Mouse (Mus musculus): ENCODE data around the gene Stk11. TPM values are rescaled to one million over a fixed set of nuclear protein-coding genes. Genes with fewer than 3 reads are reported as not detected.

Gene Stk11
- total RNA-seq (2014; rRNA removed) (71.5 and 75.0 TPM in 2 replicates), polyA plus RNA-seq (2012; rRNA removed) (96.8 and 110 TPM in 2 replicates)

DNA sequence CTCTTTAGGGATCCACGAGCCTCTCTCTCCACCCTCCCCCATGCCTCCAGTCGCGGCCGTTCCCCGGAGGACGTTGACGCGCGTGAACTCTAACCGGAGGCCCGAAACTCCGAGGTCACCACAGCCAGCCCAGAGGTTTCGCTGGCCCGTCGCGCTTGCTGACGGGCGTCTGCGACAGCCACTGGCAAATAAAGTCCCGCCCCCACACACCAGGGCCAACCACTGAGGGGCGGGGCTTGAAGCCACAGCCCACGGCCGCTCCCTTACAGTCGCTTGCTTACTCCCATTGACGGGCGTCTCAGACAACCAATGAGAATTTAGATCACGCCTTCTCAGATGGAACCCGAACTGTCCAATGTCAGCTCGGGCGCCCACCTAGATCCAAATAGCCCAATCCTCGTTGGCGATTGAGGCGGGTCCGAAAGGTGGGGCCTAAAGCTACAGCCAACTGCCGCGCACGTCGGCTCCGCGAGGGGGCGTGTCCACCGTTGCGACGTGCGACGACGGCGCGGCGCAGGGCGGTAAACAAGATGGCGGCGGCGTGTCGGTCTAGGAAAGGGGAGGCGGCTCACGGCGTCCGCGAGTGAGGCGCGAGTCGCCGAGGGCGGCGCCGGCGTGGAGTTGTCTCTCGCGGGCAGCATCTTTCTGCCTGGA is at the start of gene Stk11:
Gene Stk11 (plus strand): TSS at position 514 of the 654 bp plus-strand sequence.
- Histone ChIP-seq H3K4me3 (ENCODE audit: insufficient read depth, low read depth, low read length) (peak within 1 kb of the TSS; percentile 73), H3K4me1 (ENCODE audit: control insufficient read depth, insufficient read depth, low read length) (peaks cover 21% of the 10 kb centered on the region), H3K27ac (replicated peaks; ENCODE audit: insufficient read depth, low read depth, low read length) (peak within 1 kb of the TSS; percentile 93), H3K36me3 (ENCODE audit: control insufficient read depth, insufficient read depth, low read length) (no peaks in the 10 kb centered on the region), H3K9ac (ENCODE audit: low read depth, low read length) (peak within 1 kb of the TSS; percentile 95), H3K79me2 (ENCODE audit: control insufficient read depth, insufficient read depth, low read length) (peaks cover 41% of the 10 kb centered on the region), H3K27me3 (ENCODE audit: control insufficient read depth, insufficient read depth, low read length) (no peaks in the 10 kb centered on the region)
- WGBS: under 1% methylated on average over 69 of the region's 70 CpGs
- DNase-seq (ENCODE audit: extremely low read depth, low read depth, low spot score): peak; percentile 99
- TF ChIP-seq CTCF (IDR thresholded peaks at IDR 0.05; ENCODE audit: low read depth, low read length) (no peak), POLR2A (IDR thresholded peaks at IDR 0.05; ENCODE audit: extremely low read depth, insufficient read depth, low read length) (peak; percentile 86)

DNA sequence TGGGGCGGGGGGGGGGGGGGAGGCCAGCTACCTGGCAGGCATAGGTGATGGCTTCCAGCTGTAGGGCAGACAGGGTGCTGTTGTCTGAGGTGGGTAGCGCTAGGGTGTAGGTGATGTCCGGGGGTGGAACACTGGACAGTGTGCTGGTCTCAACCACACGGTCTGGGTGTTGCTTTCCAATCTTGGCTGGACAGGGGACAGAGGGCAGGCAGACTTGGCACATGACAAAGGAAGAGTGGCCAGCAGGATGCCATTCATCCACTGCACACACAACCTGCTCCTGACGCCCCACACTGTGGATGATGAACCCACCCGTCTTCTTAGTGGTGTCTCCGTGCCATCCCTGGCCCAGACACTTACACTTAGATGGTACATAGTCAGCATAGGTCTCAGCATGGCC is 46.4 kb upstream of the Stk11 start:
- H3K27ac ChIP-seq (replicated peaks; ENCODE audit: insufficient read depth, low read depth, low read length): no peak overlapping the region
- no peaks in the 10 kb centered on the region; the same call in 1 of the 2 replicates for H3K36me3 ChIP-seq (ENCODE audit: control insufficient read depth, insufficient read depth, low read length)
- H3K9ac ChIP-seq (ENCODE audit: low read depth, low read length): no peak overlapping the region
- 32% methylated on average over 6 of the region's 7 CpGs for WGBS
- H3K79me2 ChIP-seq (ENCODE audit: control insufficient read depth, insufficient read depth, low read length): no peaks in the 10 kb centered on the region; the same call in 1 of the 2 replicates
- peak; percentile 73 for DNase-seq (ENCODE audit: extremely low read depth, low read depth, low spot score)
- H3K27me3 ChIP-seq (ENCODE audit: control insufficient read depth, insufficient read depth, low read length): no peaks in the 10 kb centered on the region
- H3K4me1 ChIP-seq (ENCODE audit: control insufficient read depth, insufficient read depth, low read length): peaks cover 44% of the 10 kb centered on the region
- TF ChIP-seq CTCF (IDR thresholded peaks at IDR 0.05; ENCODE audit: low read depth, low read length) (no peak), POLR2A (IDR thresholded peaks at IDR 0.05; ENCODE audit: extremely low read depth, insufficient read depth, low read length) (no peak)
- H3K4me3 ChIP-seq (ENCODE audit: insufficient read depth, low read depth, low read length): no peak overlapping the region

DNA sequence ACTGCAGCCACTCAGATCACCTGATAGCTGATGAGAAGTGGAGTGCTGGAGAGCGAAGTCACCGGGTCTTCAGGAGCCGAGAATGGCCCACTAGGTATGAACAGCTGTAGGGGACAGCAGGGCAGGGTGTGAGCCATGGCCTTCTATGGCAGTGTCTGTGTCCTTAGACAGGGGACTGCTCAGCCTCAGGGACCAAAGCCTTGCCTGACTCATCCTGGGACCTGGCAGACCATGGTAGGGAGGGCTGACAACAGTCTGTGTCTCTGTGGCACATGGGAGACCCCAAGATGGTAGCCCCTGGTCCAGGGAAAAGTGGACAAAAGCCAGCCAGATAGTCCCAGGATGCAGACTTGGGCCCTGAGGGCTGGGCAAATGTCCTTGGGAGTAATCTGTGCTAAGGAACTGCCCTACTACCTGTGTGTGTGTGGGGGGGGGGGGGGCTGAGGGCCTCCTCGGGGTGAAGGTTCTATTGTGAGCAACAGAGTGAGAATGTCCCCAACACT is 45.6 kb upstream of the Stk11 start:
- H3K79me2 ChIP-seq (ENCODE audit: control insufficient read depth, insufficient read depth, low read length): peaks cover 3% of the 10 kb centered on the region; the same call in 1 of the 2 replicates
- WGBS: 83% methylated on average over 4 of the region's 4 CpGs
- no peaks in the 10 kb centered on the region for H3K36me3 ChIP-seq (ENCODE audit: control insufficient read depth, insufficient read depth, low read length)
- no peaks in the 10 kb centered on the region for H3K27me3 ChIP-seq (ENCODE audit: control insufficient read depth, insufficient read depth, low read length)
- peaks cover 44% of the 10 kb centered on the region for H3K4me1 ChIP-seq (ENCODE audit: control insufficient read depth, insufficient read depth, low read length)
- no peak overlapping the region for H3K27ac ChIP-seq (replicated peaks; ENCODE audit: insufficient read depth, low read depth, low read length)
- no peak overlapping the region for H3K4me3 ChIP-seq (ENCODE audit: insufficient read depth, low read depth, low read length)
- no peak for DNase-seq (ENCODE audit: extremely low read depth, low read depth, low spot score)
- TF ChIP-seq POLR2A (IDR thresholded peaks at IDR 0.05; ENCODE audit: extremely low read depth, insufficient read depth, low read length) (no peak), CTCF (IDR thresholded peaks at IDR 0.05; ENCODE audit: low read depth, low read length) (no peak)
- no peak overlapping the region for H3K9ac ChIP-seq (ENCODE audit: low read depth, low read length)

DNA sequence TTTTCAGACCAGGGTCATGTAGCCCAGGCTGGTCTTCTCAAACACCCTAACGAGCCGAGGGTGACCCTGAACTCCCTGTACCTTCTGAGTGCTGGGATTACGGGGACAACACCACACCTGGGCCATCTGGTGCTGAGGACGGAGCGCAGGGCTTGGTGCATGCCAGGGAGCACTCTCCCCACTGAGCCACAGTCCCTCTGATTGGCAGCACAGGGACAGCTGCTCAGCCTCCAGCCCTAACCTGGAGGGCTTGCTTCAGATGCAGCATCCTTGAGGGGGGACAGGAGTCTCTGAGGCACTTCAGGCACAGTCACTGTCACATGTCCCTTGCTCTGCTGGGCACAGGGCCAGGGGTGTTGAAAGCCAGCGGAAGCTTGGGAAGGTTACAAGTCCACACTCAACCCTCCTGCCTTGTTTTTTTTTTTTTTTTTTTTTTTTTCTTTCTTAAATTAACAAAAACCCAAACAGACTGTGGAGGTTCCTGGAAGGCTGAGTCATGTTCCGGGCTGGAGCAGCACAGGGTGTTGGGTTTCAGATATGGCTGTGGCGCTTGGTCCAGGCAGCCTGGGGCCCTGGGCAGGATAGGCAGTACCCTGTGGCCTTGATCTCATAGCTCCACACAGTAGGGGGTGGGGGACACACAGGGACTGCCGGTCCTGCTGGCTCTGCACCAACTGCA is 44.6 kb upstream of the Stk11 start:
- H3K79me2 ChIP-seq (ENCODE audit: control insufficient read depth, insufficient read depth, low read length): peaks cover 3% of the 10 kb centered on the region; the same call in 1 of the 2 replicates
- 0 out of 2 replicates have a peak, but pooled peaks have one; percentile 3 for TF ChIP-seq CTCF (IDR thresholded peaks at IDR 0.05; ENCODE audit: low read depth, low read length)
- TF ChIP-seq POLR2A (IDR thresholded peaks at IDR 0.05; ENCODE audit: extremely low read depth, insufficient read depth, low read length): no peak
- peak overlapping the region; percentile 84 for H3K27ac ChIP-seq (replicated peaks; ENCODE audit: insufficient read depth, low read depth, low read length)
- 10% methylated on average over 9 of the region's 9 CpGs for WGBS
- peaks cover 44% of the 10 kb centered on the region for H3K4me1 ChIP-seq (ENCODE audit: control insufficient read depth, insufficient read depth, low read length)
- peak overlapping the region; percentile 44 for H3K9ac ChIP-seq (ENCODE audit: low read depth, low read length)
- no peaks in the 10 kb centered on the region for H3K27me3 ChIP-seq (ENCODE audit: control insufficient read depth, insufficient read depth, low read length)
- H3K36me3 ChIP-seq (ENCODE audit: control insufficient read depth, insufficient read depth, low read length): no peaks in the 10 kb centered on the region
- H3K4me3 ChIP-seq (ENCODE audit: insufficient read depth, low read depth, low read length): no peak overlapping the region
- DNase-seq (ENCODE audit: extremely low read depth, low read depth, low spot score): peak; percentile 95

DNA sequence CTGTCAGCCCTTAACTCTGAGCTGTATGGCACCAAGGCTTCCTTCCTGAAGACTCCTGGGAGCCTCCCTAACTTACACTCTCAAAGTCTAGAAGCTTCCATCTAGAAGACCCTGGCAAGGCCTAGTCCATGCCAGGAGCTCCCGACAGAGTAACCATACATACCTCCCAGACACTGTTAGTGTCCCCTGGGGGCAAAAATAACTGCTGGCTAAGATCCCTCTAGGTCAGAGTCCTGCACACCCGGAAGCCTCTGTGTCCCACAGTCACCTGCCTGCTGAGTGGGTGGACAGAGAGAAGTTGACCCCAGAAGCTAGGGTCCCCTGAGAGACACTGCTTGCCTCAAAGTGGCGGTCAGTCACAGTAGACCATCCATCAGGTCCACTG is 44.1 kb upstream of the Stk11 start:
- H3K27ac ChIP-seq (replicated peaks; ENCODE audit: insufficient read depth, low read depth, low read length): peak overlapping the region; percentile 84
- H3K4me3 ChIP-seq (ENCODE audit: insufficient read depth, low read depth, low read length): no peak overlapping the region
- peak overlapping the region; percentile 44 for H3K9ac ChIP-seq (ENCODE audit: low read depth, low read length)
- no peaks in the 10 kb centered on the region for H3K27me3 ChIP-seq (ENCODE audit: control insufficient read depth, insufficient read depth, low read length)
- no peak for DNase-seq (ENCODE audit: extremely low read depth, low read depth, low spot score)
- TF ChIP-seq POLR2A (IDR thresholded peaks at IDR 0.05; ENCODE audit: extremely low read depth, insufficient read depth, low read length) (no peak), CTCF (IDR thresholded peaks at IDR 0.05; ENCODE audit: low read depth, low read length) (no peak)
- H3K4me1 ChIP-seq (ENCODE audit: control insufficient read depth, insufficient read depth, low read length): peaks cover 44% of the 10 kb centered on the region
- 9% methylated on average over 3 of the region's 3 CpGs for WGBS
- no peaks in the 10 kb centered on the region for H3K36me3 ChIP-seq (ENCODE audit: control insufficient read depth, insufficient read depth, low read length)
- peaks cover 3% of the 10 kb centered on the region; the same call in 1 of the 2 replicates for H3K79me2 ChIP-seq (ENCODE audit: control insufficient read depth, insufficient read depth, low read length)

Measured in liver, adult 2 months (tissue).